Mouse (Mus musculus) liver, embryonic 11.5 days (tissue): ENCODE measurements at regions not wholly inside any gene's neighbourhood (a gene's known extent, or its start where the extent isn't known, plus 50 kb on each side); places are given as distances from the start of the nearest gene placed in this dataset.

ENCODE experiments used
- ATAC-seq: fragments of 200-750 bp; cut with Nextera tagmentation; replicated peaks from 2 replicates; pipeline ENCODE4 v1.8.0; 2017; ENCODE audit warnings: moderate number of reproducible peaks, mild to moderate bottlenecking, moderate TSS enrichment, moderate library complexity; ENCODE audit not compliant: low FRiP score
- DNase-seq: peaks from one replicate; pipeline ENCODE4 v3.0.0-alpha.2; 2017; ENCODE audit warnings: low spot score
- H3K27ac ChIP-seq: fragments of 300-500 bp; sonication (generic); 2 replicates; pipeline ENCODE4 v1.5.1; 2014; ENCODE audit warnings: mild to moderate bottlenecking, low read depth, low read length, control low read depth
- H3K27me3 ChIP-seq: fragments of 300-500 bp; sonication (generic); replicated peaks from 2 replicates; pipeline ENCODE4 v1.6.1; 2014; ENCODE audit warnings: low read length, mixed read lengths; ENCODE audit not compliant: control insufficient read depth, insufficient read depth
- H3K36me3 ChIP-seq: fragments of 300-500 bp; sonication (generic); 2 replicates; pipeline ENCODE4 v1.6.1; 2014; ENCODE audit warnings: mild to moderate bottlenecking, low read length, moderate library complexity, mixed read lengths; ENCODE audit not compliant: control insufficient read depth, insufficient read depth
- H3K4me1 ChIP-seq: fragments of 300-500 bp; sonication (generic); replicated peaks from 2 replicates; pipeline ENCODE4 v1.6.1; 2014; ENCODE audit warnings: low read length, mixed read lengths; ENCODE audit not compliant: control insufficient read depth, insufficient read depth
- H3K4me2 ChIP-seq: fragments of 300-500 bp; sonication (generic); 2 replicates; pipeline ENCODE4 v1.6.1; 2014; ENCODE audit warnings: mild to moderate bottlenecking, control low read depth, moderate library complexity
- H3K4me3 ChIP-seq: fragments of 300-500 bp; sonication (generic); 2 replicates; pipeline ENCODE4 v1.5.1; 2014; ENCODE audit warnings: low read depth, low read length, control low read depth
- H3K9ac ChIP-seq: fragments of 300-500 bp; sonication (generic); 2 replicates; pipeline ENCODE4 v1.6.1; 2014; ENCODE audit warnings: low read depth, low read length, control low read depth
- H3K9me3 ChIP-seq: fragments of 300-500 bp; sonication (generic); 2 replicates; pipeline ENCODE4 v1.6.1; 2016; ENCODE audit warnings: low read length, inconsistent platforms, mixed read lengths; ENCODE audit not compliant: control insufficient read depth
- whole genome bisulfite sequencing: fragments of 180-500 bp; shearing (Covaris S2); extraction: QIAGEN DNeasy Blood & Tissue Kit; methylation state at CpG from one replicate; pipeline ENCODE4 v1.1.7; 2014; 5-methylcytosine and 5-hydroxymethylcytosine counted together

DNA sequence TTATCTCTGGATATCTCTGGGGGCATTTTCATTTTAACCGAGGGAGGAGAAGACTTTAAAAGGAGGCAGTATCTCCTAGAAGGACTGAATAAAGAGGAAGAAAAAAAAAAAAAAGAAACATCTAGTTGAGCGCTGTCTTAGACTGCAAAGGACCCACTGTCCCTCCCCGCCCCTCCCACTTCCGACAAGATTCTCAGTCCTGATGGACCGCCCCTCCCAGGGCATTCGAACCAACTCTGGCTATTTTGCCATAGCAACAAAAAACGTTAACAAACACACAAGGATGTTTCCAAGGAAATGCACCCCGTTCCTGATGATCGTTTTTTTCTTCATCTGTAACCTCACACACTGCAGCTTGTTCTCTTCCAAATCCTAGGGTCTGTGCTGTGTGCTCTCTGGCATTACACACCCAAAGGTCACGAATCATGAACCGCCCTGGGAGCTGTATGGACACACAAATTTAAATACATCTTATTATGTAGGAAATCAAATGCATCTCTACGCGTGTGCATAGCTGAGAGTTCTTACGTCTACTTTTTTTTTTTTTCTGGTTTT lies 75.8 kb downstream of the Rnd3 start:
- H3K36me3 ChIP-seq: no peaks in the 10 kb centered on the region
- DNase-seq (no peak), ATAC-seq (no peak)
- no peak overlapping the region for H3K27ac ChIP-seq
- H3K4me1 ChIP-seq: no peaks in the 10 kb centered on the region
- H3K27me3 ChIP-seq: no peaks in the 10 kb centered on the region
- peak overlapping the region; percentile 34 for H3K4me2 ChIP-seq
- H3K9ac ChIP-seq: no peak overlapping the region
- 47% methylated on average over 14 of the region's 14 CpGs for WGBS
- H3K4me3 ChIP-seq: no peak overlapping the region
- no peaks in the 10 kb centered on the region for H3K9me3 ChIP-seq

DNA sequence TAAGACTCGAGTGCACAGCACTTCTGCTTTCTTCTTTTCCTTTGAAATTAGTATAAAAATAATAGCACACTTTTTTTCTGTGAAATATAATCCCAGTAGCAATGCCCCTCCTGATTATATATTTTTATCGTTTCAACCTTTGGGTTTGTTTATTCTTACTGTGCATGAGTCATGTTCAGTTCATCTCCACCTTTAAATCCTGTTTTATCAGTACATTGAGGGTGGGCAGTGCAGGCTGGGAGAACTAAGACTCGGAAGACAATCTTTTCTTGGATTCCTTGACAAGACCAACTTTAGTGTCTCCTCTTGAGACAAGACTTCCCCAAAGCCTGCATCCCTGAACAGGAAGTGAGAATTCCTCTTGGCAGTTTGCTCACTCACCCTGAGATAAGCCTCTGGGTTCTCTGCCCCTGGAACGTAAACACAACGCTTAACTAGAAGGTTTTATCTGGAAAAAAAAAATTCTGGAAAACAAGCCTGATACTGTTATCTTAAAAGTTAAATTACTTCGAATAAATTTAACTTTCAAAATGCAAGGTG lies 76.5 kb downstream of the Rnd3 start:
- Histone ChIP-seq H3K4me2 (no peak overlapping the region), H3K9me3 (no peaks in the 10 kb centered on the region), H3K4me3 (no peak overlapping the region), H3K4me1 (no peaks in the 10 kb centered on the region), H3K27me3 (no peaks in the 10 kb centered on the region), H3K27ac (no peak overlapping the region), H3K9ac (no peak overlapping the region), H3K36me3 (no peaks in the 10 kb centered on the region)
- DNase-seq (no peak), ATAC-seq (no peak)
- 17% methylated on average over 6 of the region's 6 CpGs for WGBS

DNA sequence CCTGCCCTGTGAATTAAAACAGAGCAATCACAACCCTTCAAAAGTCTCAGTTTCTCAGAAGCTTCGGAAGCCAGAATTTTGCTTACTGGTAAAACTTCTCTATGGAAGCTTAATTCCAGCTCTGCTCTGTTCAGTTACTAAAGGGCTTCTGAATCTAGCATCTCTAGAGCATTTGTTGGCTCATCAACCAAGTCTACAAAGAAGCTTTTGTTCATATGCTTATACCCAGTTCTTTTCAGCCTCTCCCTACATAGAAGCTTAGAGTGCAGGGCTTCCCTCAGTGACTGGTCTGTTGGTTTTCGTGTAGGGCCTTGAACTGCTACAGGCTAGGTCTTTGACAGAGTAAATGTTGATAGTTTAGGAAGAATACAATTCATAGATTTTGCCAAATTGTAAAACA lies 78.0 kb downstream of the Rnd3 start:
- H3K27ac ChIP-seq: no peak overlapping the region
- no peaks in the 10 kb centered on the region for H3K4me1 ChIP-seq
- H3K4me2 ChIP-seq: no peak overlapping the region
- ATAC-seq (no peak), DNase-seq (no peak)
- WGBS: 85% methylated on average over 2 of the region's 2 CpGs
- no peak overlapping the region for H3K4me3 ChIP-seq
- no peaks in the 10 kb centered on the region for H3K36me3 ChIP-seq
- no peaks in the 10 kb centered on the region for H3K27me3 ChIP-seq
- H3K9ac ChIP-seq: no peak overlapping the region
- no peaks in the 10 kb centered on the region for H3K9me3 ChIP-seq

DNA sequence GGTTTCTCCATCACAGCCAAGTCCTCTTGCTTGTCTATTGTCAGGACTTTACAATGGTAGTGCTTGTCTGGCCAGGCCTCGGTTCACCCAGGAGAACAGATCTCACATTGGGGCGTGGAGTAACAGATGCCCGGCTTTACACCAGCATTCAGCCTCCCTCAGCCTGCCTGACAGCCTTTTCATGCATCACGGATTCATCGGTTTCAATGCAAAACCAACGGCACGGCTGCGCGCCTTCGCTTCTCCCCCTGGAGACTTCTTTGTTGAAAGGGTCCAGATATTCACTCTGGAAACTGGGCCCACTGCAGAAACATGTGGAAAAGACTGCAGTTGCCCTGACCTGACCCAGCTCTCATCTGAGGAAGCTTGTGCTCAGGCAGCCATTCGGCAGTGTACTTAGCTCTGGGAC lies 82.5 kb downstream of the Rnd3 start:
- DNase-seq (no peak), ATAC-seq (no peak)
- Histone ChIP-seq H3K27me3 (no peaks in the 10 kb centered on the region), H3K36me3 (no peaks in the 10 kb centered on the region), H3K4me3 (no peak overlapping the region), H3K4me1 (no peaks in the 10 kb centered on the region), H3K4me2 (no peak overlapping the region), H3K9me3 (no peaks in the 10 kb centered on the region), H3K27ac (no peak overlapping the region), H3K9ac (no peak overlapping the region)
- WGBS: 85% methylated on average over 11 of the region's 11 CpGs

DNA sequence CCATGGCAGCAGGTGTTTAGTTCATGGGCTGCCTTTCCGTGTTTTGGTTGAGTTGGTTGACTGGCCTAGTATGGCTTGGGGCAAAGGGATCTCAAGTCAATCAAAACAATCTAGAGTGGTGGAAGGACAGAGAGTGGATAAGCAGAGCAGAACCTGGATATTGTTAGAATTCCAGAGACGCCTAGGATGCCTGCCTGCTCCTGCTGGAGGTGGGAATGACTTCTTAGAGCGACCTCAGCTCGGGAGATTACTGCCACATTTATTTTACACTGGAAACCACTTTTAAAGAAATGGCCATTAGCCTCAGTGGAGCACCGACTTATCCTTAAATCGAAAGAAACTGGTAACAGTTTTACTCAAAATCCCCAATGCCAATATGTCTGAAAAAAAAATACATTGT lies 83.1 kb downstream of the Rnd3 start:
- H3K36me3 ChIP-seq: no peaks in the 10 kb centered on the region
- H3K4me2 ChIP-seq: no peak overlapping the region
- H3K27ac ChIP-seq: no peak overlapping the region
- ATAC-seq (no peak), DNase-seq (no peak)
- H3K9me3 ChIP-seq: no peaks in the 10 kb centered on the region
- H3K4me3 ChIP-seq: no peak overlapping the region
- H3K27me3 ChIP-seq: no peaks in the 10 kb centered on the region
- WGBS: 65% methylated on average over 6 of the region's 6 CpGs
- H3K9ac ChIP-seq: no peak overlapping the region
- H3K4me1 ChIP-seq: no peaks in the 10 kb centered on the region

DNA sequence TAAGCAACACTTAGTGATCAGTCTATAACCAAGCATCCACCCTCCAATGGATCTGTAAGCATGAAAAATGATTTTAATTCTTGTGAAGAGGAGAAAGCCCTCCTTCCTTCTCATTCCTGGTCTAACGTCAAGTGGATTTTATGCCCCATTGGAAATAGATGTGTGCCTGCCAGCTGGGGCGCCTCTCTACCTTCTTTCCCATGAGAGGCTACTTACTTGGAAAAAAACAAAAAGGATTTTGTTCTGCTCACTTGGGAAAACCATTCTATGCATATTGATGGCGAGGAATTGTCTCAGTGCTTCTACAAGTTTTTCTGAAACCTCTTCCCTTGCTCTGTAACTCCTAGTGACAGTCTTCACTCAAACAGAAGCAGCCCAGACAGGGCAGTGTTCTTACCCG lies 84.1 kb downstream of the Rnd3 start:
- no peak overlapping the region for H3K4me3 ChIP-seq
- ATAC-seq (no peak), DNase-seq (no peak)
- WGBS: 87% methylated on average over 4 of the region's 4 CpGs
- H3K4me2 ChIP-seq: no peak overlapping the region
- H3K36me3 ChIP-seq: no peaks in the 10 kb centered on the region
- no peak overlapping the region for H3K27ac ChIP-seq
- no peaks in the 10 kb centered on the region for H3K4me1 ChIP-seq
- H3K27me3 ChIP-seq: no peaks in the 10 kb centered on the region
- no peaks in the 10 kb centered on the region for H3K9me3 ChIP-seq
- no peak overlapping the region for H3K9ac ChIP-seq

DNA sequence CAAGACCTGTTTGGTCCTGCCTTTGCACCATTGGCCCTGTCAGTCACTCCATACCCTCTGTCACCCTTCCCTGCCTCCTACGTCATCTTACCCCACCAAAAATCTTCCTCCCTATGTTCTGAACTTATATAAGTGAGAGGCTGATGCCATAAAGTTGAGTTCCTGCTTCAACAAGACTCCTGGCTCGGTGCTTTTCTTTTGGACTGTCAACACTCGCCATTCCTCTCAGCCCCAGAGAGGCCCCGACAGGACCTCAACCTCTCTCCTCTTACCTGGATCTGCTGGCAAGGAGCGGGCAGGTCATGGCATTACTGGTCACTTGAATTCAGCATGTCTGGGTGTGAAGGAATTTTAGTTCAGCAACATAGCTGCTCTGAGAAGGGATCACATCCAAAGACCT lies 86.9 kb downstream of the Rnd3 start:
- ATAC-seq (no peak), DNase-seq (no peak)
- Histone ChIP-seq H3K4me2 (no peak overlapping the region), H3K27me3 (no peaks in the 10 kb centered on the region), H3K27ac (no peak overlapping the region), H3K4me1 (no peaks in the 10 kb centered on the region), H3K9me3 (no peaks in the 10 kb centered on the region), H3K4me3 (no peak overlapping the region), H3K9ac (no peak overlapping the region), H3K36me3 (no peaks in the 10 kb centered on the region)
- WGBS: 87% methylated on average over 5 of the region's 5 CpGs

DNA sequence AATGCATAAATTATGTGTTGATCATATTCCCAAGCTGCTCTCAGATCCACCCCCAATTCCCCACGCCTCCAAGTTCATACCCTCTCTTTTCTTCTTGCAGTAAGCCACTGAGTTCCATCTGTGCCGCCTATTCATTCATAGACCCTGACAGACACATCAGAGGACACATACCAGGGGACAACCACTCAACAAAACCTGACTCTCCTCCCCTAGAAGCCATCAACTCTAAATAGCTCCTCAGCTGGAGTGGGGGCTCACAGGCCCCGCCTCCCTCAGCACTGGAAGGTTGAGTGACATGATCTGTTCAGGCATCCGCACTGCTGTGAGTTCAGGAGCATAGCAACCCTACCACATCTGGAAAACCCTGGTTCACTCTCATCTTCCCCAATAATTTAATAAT lies 90.8 kb downstream of the Rnd3 start:
- Histone ChIP-seq H3K27ac (no peak overlapping the region), H3K4me2 (no peak overlapping the region), H3K27me3 (no peaks in the 10 kb centered on the region), H3K9ac (no peak overlapping the region), H3K4me1 (0 out of 2 replicates have a peak, but pooled peaks cover 3% of the 10 kb centered on the region), H3K4me3 (no peak overlapping the region), H3K36me3 (no peaks in the 10 kb centered on the region), H3K9me3 (no peaks in the 10 kb centered on the region)
- WGBS: 80% methylated on average over 4 of the region's 4 CpGs
- DNase-seq (no peak), ATAC-seq (no peak)

DNA sequence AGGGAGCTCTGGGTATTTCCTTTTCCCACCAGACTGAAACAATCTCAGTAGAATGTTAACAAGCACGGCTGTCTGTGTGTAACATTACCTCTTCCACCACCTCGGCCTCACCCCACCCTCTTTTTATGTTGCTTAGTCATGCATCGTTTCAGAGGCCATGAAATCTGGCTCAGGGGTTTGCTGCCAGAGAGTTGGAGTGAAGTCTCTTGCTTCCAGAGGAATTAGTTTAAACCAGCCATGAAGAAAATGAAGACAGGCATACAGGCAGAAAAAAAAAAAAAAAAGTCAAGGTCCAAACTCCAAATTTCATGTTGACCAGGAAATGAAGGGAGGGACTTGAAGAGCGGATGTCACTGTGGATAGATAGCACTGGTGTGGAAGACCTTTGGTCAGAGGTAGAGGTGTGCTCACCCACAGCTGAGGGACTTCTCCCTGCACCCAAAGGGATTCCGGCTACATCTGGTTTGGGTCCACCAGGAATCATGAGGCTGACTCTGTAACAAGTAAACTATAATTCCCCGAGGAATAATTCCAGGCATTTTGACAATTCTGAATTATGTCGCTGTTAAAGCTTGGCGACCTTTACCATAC lies 92.7 kb downstream of the Rnd3 start:
- no peak overlapping the region for H3K4me2 ChIP-seq
- H3K4me1 ChIP-seq: 0 out of 2 replicates have a peak, but pooled peaks cover 3% of the 10 kb centered on the region
- no peaks in the 10 kb centered on the region for H3K9me3 ChIP-seq
- H3K36me3 ChIP-seq: no peaks in the 10 kb centered on the region
- peak; percentile 73; the same call in 1 of the 2 replicates for ATAC-seq
- no peak for DNase-seq
- H3K27ac ChIP-seq: no peak overlapping the region; the same call in 1 of the 2 replicates
- no peak overlapping the region for H3K4me3 ChIP-seq
- no peaks in the 10 kb centered on the region for H3K27me3 ChIP-seq
- 59% methylated on average over 8 of the region's 8 CpGs for WGBS
- H3K9ac ChIP-seq: no peak overlapping the region
